Mouse (Mus musculus): ENCODE measurements at regions not wholly inside any gene's neighbourhood (a gene's known extent, or its start where the extent isn't known, plus 50 kb on each side); places are given as distances from the start of the nearest gene placed in this dataset.

GRCm38 (mm10) chr7:136530006-136530785, 364.2 kb upstream of the Mgmt start:
- DNase-seq (ENCODE audit: extremely low spot score in 1 of 2, low spot score in 2 of 2), result no peak
- no peak for TF ChIP-seq CTCF (IDR thresholded peaks at IDR 0.05)
- Histone ChIP-seq H3K27ac (no peak overlapping the region), H3K4me3 (no peak overlapping the region)
- intact Hi-C loops (cut with DNase I), result no loop called here

DNA sequence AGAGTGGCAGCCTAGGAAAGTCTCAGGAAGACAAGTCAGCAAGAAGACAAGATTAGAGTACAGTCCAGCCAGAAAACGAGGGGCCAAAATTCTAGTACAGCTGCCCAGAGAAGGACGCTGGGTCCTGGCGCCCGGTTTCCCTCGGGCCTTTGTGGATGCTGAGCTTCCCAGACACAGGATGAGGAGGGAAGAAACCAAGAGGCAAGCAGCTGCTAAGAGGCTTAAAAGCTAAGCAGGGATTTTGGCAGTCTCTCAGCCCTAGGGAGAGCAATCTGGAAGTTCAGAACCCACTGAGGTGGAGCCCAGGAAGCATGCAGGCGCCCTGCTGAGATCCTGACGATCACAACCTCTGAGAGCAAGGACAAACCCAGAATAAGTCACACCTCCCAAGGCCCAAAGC, 363.1 kb upstream of the Mgmt start:
- DNase-seq (ENCODE audit: extremely low spot score in 1 of 2, low spot score in 2 of 2), result no peak
- H3K4me3 ChIP-seq, result no peak overlapping the region
- intact Hi-C loops (cut with DNase I), result no loop called here
- no peak for TF ChIP-seq CTCF (IDR thresholded peaks at IDR 0.05)
- no peak overlapping the region for H3K27ac ChIP-seq

GRCm38 (mm10) chr7:136541876-136542655, 352.3 kb upstream of the Mgmt start:
- no peak overlapping the region for H3K4me3 ChIP-seq
- TF ChIP-seq CTCF (IDR thresholded peaks at IDR 0.05), result no peak
- H3K27ac ChIP-seq, result no peak overlapping the region
- DNase-seq (ENCODE audit: extremely low spot score in 1 of 2, low spot score in 2 of 2), result no peak
- intact Hi-C loops (cut with DNase I), result no loop called here

DNA sequence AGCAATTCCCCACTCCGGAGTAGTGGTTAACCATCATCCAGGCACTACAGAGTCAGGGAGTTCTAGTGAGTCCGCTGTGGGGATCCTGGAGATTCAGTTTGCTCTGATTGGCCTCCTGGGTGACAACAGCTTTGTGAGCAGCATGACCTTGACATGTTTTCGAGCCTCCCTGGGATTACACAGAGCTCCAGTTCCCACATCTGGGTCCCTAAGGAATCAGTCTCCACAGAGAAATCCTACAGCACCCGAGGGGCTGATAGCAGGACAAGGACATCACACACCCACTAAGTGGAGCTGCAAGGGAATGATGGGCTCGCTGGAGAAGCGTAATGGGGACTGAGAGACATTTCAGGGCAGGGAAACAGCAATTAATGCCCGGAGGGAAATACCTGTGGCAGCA, 351.5 kb upstream of the Mgmt start:
- Histone ChIP-seq H3K4me3 (no peak overlapping the region), H3K27ac (no peak overlapping the region)
- intact Hi-C loops (cut with DNase I), result no loop called here
- no peak for TF ChIP-seq CTCF (IDR thresholded peaks at IDR 0.05)
- DNase-seq (ENCODE audit: extremely low spot score in 1 of 2, low spot score in 2 of 2), result no peak

- Histone ChIP-seq H3K27ac (no peak overlapping the region), H3K4me3 (no peak overlapping the region)
- intact Hi-C loops (cut with DNase I), result no loop called here
- DNase-seq (ENCODE audit: extremely low spot score in 1 of 2, low spot score in 2 of 2), result no peak
- no peak for TF ChIP-seq CTCF (IDR thresholded peaks at IDR 0.05)
Observed at GRCm38 (mm10) chr7:136547837-136548236, 346.6 kb upstream of the Mgmt start.

GRCm38 (mm10) chr7:136556436-136556835, 338.0 kb upstream of the Mgmt start:
- no peak for TF ChIP-seq CTCF (IDR thresholded peaks at IDR 0.05)
- H3K27ac ChIP-seq, result no peak overlapping the region
- intact Hi-C loops (cut with DNase I), result no loop called here

DNA sequence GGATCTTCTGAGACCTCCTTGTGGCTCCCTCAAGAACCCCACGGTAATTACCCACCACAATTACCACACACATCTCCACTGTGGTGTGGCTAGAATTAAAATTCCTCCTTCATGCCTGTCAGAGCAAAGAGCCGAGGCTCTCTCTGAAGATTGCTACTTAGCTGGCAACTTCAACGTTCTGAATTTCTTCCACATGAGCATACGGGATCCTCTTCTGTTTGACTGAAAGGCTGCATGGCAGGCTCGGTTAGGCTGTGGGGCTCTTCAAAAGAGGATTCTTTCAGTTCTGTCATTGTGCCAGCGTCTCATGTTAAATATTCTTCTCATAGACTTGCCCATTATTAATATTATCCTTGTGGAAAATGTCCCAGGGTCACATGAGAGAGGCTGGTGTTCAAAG, 334.9 kb upstream of the Mgmt start:
- intact Hi-C loops (cut with DNase I), result no loop called here
- H3K27ac ChIP-seq, result no peak overlapping the region
- H3K4me3 ChIP-seq, result no peak overlapping the region
- no peak for DNase-seq (ENCODE audit: extremely low spot score in 1 of 2, low spot score in 2 of 2)
- no peak for TF ChIP-seq CTCF (IDR thresholded peaks at IDR 0.05)

More at GRCm38 (mm10) chr7:136556436-136556835, 338.0 kb upstream of the Mgmt start:
- H3K4me3 ChIP-seq, result no peak overlapping the region
- no peak for DNase-seq (ENCODE audit: extremely low spot score in 1 of 2, low spot score in 2 of 2)

DNA sequence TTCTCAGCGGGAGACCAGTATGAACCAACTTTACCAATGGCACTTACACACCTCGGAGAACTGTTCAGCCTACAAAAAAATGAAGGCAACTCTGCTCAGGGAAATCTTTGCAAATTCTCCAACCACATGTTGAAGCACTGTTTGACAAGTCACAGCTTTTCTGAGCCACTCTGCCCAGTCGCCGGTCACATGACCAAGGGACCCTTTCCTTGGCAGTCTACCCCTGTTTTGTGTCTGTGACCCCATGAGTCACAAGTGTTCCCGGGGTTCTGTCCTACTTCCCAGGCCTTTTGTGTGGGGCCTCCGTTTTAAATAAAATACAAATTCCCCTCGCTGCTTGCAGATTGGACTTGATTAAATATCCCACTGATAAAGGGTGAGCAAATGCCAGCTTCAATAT, 323.5 kb upstream of the Mgmt start:
- no peak for DNase-seq (ENCODE audit: extremely low spot score in 1 of 2, low spot score in 2 of 2)
- TF ChIP-seq CTCF (IDR thresholded peaks at IDR 0.05), result no peak
- Histone ChIP-seq H3K27ac (no peak overlapping the region), H3K4me3 (no peak overlapping the region)
- intact Hi-C loops (cut with DNase I), result no loop called here

GRCm38 (mm10) chr7:136581896-136582295, 312.5 kb upstream of the Mgmt start:
- DNase-seq (ENCODE audit: extremely low spot score in 1 of 2, low spot score in 2 of 2), result peak in 1 of 2 experiments; percentile 12
- no peak overlapping the region for H3K4me3 ChIP-seq
- intact Hi-C loops (cut with DNase I), result no loop called here
- H3K27ac ChIP-seq, result no peak overlapping the region
- no peak for TF ChIP-seq CTCF (IDR thresholded peaks at IDR 0.05)

GRCm38 (mm10) chr7:136584361-136584760, 310.1 kb upstream of the Mgmt start:
- intact Hi-C loops (cut with DNase I), result no loop called here
- DNase-seq (ENCODE audit: extremely low spot score in 1 of 2, low spot score in 2 of 2), result no peak
- Histone ChIP-seq H3K27ac (no peak overlapping the region), H3K4me3 (no peak overlapping the region)
- no peak for TF ChIP-seq CTCF (IDR thresholded peaks at IDR 0.05)

- TF ChIP-seq CTCF (IDR thresholded peaks at IDR 0.05), result no peak
- Histone ChIP-seq H3K27ac (no peak overlapping the region), H3K4me3 (no peak overlapping the region)
- intact Hi-C loops (cut with DNase I), result no loop called here
- DNase-seq (ENCODE audit: extremely low spot score in 1 of 2, low spot score in 2 of 2), result no peak
Observed at GRCm38 (mm10) chr7:136588491-136588890, 305.9 kb upstream of the Mgmt start.

DNA sequence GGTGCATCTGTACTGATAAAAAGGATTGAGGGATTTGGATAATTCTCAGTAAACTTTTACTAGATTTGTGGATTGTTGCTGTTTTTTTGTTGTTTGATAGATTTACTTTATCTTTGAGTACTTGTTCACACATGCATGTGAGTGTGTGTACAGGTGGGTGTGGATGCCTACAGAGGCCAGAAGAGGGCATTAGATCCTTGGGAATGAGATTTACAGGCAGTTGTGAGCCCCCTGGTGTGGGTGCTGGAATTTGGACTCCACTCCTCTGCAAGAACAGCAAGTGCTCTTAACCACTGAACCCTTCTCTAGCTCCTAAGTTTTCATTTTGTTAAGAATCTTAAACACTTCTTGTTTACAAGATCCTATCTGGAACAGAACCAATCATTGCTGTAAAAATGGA, 303.5 kb upstream of the Mgmt start:
- no peak for DNase-seq (ENCODE audit: extremely low spot score in 1 of 2, low spot score in 2 of 2)
- Histone ChIP-seq H3K4me3 (no peak overlapping the region), H3K27ac (no peak overlapping the region)
- TF ChIP-seq CTCF (IDR thresholded peaks at IDR 0.05), result no peak; the same call in 1 of the 2 replicates
- intact Hi-C loops (cut with DNase I), result no loop called here

All from left cerebral cortex, adult 2 months (tissue).